Mouse (Mus musculus): ENCODE measurements around the gene Sh3rf3.

The Sh3rf3 gene

DNA sequence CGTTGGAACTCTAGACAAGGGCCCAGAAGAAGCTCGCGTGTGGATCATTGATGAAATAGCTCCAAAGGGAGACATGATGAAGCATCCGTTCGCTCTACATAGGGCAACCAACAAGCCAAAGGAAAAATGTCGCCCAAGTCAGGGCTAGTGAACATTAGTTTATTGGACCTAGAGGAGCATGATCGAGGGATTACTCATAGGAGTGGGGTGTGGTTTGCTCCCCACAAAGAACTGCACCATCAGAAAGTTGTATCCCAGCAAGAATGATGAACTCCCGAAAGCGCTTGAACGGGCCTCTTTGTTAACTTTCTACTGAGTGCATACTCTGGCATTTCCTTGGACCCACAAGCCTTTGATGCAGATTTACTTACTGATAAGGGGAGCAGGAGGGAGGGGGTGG is 263.5 kb downstream of the Sh3rf3 start:
- no peak for TF ChIP-seq GATA4 (IDR thresholded peaks at IDR 0.05; ENCODE audit: insufficient replicate concordance, low read length)

DNA sequence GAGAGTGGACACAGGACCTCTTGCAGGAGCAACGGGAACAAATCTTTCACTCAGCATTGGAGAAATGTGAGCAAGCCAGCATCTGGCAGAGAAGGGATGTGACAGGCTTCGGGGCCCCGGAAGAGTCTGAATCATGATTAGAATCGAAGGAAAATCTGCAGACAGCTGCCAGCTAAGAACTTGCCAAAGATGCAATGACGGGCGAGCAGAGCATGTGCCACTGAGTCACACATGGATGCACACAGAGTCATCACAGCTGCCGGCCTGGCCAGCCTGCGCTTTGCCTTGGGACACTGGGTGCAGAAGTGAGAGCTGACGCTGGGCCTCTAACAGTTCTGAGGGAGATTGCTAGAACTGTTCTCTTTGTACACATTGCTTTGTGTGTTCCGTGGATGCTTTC is 264.8 kb downstream of the Sh3rf3 start:
- no peak for TF ChIP-seq GATA4 (IDR thresholded peaks at IDR 0.05; ENCODE audit: insufficient replicate concordance, low read length)

DNA sequence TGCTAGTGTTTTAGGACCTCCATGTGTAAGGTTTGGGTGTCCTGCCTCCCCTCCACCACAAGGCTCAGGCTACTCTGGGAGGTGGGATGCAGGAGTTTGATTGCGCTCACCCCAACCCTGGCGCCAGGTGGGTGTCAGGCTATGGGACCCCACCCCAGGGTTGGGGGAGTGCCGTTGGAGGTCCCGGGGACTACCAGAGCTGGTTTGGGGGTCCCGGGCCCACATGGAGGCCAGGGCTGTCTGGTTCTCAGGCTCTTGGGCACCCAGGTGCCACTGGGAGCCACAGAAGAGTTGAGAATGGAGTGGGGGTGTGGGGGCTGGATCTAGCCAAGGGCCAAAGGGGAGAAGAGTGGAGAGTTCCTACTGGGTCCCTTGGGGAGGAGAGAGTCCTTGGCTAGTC is 272.4 kb downstream of the Sh3rf3 start:
- no peak for TF ChIP-seq GATA4 (IDR thresholded peaks at IDR 0.05; ENCODE audit: insufficient replicate concordance, low read length)

DNA sequence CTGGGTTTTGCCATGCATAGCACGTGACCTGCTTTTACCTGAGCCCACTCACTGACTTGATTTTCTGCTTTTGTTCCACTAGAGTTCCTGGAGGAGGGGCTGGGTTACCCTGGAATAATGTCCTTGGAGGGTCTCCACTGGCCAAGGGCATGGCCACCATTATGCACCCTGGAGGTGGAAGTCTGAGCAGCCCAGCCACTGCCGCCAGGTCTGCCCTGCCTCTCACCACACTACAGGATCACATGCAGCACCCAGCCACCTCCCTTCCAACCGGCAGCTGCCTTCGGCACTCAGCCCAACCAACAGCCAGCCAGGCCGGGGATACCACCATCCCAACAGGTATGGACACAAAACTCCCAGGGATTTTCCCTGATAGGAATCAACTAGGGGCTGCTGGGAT is 273.4 kb downstream of the Sh3rf3 start:
- TF ChIP-seq GATA4 (IDR thresholded peaks at IDR 0.05; ENCODE audit: insufficient replicate concordance, low read length) = no peak

DNA sequence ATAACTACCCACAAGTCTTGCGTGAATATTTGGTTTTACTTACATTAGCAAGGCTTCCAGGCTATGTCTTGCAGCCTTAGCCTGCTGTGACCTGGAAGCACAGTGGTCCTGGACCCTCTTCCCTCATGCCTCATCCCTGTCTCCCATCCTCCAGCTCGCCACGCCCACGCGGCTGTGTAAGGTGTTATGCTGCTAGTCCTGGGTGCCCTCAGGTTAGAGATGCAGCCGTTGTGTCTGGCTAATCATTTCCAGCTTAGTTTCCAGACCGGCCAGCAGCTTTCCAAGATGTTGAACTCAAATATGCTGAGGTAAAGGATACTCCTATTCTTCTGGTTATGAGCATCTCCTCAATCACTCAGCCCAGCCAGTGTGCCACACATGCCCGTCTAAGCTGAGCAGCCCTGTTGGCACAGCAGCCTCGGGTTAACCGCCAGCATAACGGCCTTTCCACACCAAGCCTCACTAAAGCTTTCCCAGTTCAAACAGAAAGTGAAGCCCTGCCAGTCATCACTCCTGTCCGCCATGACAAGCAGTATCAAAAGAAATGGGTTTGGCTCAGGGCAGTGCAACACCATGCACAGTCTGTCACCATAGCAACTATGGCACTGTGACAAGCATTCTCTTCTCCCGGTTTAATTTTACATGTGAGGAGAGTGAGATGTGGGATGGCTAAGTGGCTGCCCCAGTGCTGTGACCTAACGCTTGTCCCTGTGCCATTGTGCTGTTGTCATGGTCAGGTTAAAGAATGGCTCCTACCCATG is 276.9 kb downstream of the Sh3rf3 start:
- TF ChIP-seq GATA4 (IDR thresholded peaks at IDR 0.05; ENCODE audit: insufficient replicate concordance, low read length) = no peak

DNA sequence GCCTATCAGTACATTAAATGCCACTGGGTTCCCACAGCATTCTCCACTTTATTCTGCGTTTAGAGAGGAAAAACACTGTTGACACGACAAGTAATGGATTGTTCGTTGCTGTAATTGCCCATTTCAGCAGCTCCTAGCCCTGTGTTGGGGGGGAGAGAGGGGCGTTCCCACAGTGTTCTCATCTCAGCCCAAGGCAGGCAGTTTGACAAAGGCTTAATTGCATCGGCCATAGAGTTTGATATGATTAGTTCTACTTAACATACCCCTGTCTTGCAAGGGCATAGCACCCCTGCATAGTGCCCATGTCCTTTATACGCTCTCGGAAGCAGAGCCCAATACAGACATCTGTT is 277.4 kb downstream of the Sh3rf3 start:
- no peak for TF ChIP-seq GATA4 (IDR thresholded peaks at IDR 0.05; ENCODE audit: insufficient replicate concordance, low read length)

DNA sequence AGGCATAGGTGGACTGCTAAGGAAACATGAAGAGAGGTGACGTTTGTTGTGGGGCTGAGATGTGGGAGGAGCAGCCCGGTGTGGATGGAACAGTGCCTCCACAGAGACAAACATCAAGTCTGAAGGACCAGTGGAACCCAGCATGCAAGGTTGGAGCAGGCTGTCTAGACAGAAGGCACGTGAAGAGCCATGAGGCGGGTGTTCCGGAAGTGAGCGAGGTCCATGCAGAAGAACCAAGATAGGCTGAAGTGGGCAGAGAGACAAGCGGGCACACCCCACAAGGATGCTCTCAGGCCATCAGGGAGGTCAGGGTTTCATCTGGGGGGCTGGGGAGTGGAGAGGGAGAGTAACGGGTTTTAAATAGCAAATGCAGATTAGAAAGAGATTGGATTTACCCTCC is 278.4 kb downstream of the Sh3rf3 start:
- TF ChIP-seq GATA4 (IDR thresholded peaks at IDR 0.05; ENCODE audit: insufficient replicate concordance, low read length) = no peak

DNA sequence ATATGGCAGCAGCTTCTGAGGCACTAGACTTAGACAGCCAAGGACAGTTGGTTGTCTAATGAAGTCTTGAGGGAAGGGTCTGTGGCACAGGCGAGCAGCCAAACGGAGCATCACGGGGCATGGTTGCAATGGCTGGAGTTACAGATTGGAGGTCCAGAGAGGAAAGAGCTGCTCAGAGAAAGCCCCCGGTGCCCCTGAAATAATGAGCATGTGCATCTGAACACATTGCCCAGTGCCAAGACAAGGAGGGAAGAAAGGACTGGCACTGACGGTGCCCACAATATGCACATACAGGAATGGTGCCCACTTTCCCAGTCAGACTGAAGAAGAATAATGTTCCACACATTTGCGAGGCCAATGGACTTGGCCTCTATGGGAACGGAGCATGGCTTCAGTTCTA is 278.8 kb downstream of the Sh3rf3 start:
- no peak for TF ChIP-seq GATA4 (IDR thresholded peaks at IDR 0.05; ENCODE audit: insufficient replicate concordance, low read length)

DNA sequence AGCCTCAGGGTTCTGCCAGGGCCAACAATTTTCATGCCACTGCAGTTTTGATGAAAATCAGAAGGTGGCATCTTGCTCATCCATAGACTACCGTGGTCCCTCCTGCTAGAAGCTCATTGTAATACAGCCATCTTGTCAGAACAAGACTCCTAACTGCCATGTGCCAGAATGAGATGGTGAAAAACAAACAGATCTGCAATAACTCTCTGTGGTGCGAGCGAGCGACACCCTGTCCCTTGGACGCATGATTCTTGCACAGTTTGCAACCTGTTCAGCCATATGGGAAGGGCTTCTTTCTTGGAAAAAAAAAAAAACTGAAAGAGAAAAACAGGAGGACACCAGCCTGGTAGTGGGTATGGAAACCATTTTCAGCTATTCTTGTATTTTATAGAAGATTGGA is 291.5 kb downstream of the Sh3rf3 start:
- TF ChIP-seq GATA4 (IDR thresholded peaks at IDR 0.05; ENCODE audit: insufficient replicate concordance, low read length) = no peak

DNA sequence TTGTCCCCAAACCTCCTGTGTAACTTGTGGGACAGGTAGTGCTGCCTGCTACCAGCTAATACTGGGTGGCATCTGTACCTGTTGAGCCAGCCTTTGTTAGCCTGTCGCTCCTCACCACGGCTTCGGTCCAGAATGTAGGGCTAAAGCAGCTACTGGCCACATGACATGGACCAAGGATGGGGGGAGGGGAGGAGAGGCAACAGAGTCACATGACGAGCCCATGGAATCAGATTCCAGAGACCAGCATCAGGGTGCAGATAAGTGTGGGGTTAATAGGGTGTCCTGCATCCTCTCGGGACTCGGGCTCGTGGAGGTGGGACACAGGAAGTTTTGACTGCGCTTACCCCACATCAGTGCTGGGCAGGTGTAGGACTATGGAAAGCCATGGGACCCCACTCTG is 292.7 kb downstream of the Sh3rf3 start:
- TF ChIP-seq GATA4 (IDR thresholded peaks at IDR 0.05; ENCODE audit: insufficient replicate concordance, low read length) = no peak

DNA sequence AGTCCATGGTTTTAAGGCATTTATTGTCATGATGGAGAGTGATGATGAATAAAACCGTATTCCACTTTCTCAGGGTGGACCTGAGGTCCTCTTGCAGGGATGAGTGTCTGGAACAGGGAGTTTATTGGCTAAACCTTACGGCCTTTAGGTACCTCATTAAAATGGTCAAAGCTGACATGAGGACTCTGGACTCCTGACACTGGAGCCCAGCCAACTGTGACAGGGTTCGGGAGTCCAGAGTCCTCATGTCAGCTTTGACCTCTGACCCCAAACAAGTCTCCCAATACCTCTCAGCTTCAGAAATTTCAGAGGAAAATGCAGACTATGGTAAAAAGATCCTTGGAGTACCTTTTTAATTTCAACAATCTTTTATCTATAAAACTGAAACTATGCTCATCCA is 293.5 kb downstream of the Sh3rf3 start:
- no peak for TF ChIP-seq GATA4 (IDR thresholded peaks at IDR 0.05; ENCODE audit: insufficient replicate concordance, low read length)

DNA sequence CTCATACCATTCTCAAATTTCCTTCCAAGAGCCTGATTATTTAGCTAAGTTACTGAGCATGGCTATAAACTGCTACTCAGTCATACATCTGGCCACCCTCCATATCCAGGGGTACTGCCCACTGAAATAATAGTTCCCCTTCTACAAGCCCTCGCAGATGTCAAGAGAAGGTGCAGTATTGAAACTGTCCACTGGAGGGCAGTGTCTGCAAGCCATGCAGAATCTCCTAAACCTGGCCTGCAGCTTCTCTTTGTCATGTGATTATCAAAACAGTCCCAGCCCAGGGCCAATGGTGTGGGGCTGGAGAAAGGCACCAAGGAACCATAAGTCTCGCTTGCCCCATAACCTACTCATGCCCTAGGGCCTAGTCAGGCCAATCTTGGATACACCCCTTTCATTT is 295.9 kb downstream of the Sh3rf3 start:
- no peak for TF ChIP-seq GATA4 (IDR thresholded peaks at IDR 0.05; ENCODE audit: insufficient replicate concordance, low read length)

DNA sequence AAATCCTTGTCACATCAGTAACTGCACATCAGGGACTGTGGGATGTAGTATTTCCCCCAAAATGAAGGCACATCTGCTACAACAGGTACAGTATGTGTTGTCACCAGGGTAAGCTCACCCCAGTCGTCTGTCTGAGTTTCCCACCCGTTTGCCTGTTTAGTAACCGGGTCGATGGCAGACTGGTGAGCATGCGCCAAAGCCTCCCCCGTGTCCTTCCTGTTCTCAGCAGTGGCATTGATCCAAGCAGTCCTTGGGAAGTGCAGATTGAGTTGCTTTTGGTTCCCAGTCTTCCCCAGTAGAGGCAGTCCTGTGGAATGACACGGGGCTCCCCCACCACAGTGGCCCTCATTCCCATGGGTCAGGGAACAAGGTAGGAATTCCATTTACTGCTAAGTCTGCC is 297.2 kb downstream of the Sh3rf3 start:
- no peak for TF ChIP-seq GATA4 (IDR thresholded peaks at IDR 0.05; ENCODE audit: insufficient replicate concordance, low read length)

DNA sequence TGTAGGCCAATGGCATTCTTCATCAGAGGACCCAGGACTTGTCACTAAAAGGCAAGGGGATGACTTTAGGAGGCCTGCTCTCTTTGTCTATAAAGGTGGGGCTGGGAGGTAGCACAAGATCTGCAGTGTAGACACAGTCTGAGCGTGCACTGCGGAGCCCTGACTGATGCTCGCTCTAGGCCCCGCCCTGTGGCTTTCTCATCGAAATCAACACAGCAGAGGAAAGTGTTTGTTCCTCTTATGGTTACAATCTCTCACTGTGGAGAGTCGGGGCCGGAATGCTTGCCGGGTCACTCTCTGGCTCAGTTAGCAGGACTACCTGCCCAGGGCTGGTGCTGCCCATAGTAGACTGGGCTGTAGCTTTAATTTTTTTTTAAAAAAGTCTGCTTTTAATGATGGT is 299.6 kb downstream of the Sh3rf3 start:
- no peak for TF ChIP-seq GATA4 (IDR thresholded peaks at IDR 0.05; ENCODE audit: insufficient replicate concordance, low read length)

DNA sequence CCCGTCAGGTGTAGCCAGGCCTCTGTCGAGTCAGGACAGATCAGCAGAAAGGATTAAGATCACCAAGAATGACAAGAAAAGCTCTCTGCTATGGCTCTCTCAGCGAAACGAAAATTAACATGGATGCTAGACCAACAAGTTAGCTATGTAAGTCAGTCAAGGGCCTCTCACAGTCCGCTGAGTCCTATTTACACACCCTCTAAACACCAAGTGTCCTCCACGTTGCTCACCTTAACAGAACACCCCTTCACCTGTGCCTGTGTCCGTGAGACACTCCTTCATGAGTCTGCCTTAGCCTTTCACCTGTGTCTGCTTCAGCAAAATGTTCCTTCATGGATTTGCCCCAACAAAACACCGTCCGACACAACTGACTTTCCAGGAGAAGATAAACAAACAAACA is 300.2 kb downstream of the Sh3rf3 start:
- TF ChIP-seq GATA4 (IDR thresholded peaks at IDR 0.05; ENCODE audit: insufficient replicate concordance, low read length) = no peak

DNA sequence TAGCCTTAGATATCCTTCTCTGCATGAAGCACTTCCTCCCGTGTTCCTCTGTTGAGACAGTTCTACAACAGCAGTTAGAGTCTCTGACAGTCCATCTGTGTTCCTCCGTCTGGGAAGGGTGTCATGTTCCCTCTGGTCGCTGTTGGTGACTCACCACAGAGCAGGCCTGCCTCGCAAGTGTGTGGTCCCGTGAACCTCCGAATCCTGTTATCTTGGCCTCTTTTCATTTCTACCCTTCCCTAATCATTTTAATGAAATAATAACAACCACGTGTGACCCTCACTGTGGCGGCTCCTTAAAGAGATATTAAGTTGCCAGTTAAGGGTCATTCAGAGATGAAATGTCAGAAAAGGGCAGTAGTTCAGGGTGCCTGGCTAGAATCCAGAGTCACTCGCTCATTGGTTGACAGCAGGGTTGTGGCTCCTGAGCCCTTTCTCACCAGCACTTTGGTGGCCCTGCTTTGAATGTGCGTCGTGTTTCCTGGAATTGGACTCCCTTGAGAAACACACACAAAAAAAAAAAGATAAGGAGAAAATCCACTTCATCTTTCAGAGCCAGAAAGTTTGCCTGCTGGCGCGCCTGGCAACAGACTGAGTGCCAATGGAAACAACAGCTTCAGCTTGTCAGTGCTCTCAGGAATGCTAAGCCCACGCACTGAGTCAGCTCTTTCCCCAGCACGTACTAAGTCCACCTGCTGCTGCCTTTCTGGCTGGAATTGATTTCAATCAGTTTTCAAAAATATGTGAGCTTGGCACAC is 301.6 kb downstream of the Sh3rf3 start:
- no peak for TF ChIP-seq GATA4 (IDR thresholded peaks at IDR 0.05; ENCODE audit: insufficient replicate concordance, low read length)

DNA sequence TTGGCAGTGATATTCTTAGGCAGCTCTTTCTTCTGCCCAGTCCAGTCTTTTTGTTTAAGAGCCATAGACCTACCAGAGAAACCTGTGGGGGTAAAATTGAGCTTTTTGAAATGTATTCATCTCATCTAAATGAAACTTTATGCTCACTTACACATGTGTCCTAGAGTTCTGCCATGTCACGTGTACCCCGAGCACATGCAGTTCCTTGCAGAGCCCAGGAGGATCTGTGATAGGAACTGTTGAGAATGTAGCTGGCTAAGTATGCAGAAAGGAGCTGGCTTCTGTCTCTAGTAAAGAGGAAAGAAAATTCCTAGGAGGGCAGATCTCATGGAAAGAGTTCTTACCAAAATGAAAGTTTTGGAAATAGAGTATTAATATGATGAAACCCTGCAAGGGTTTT is 302.5 kb downstream of the Sh3rf3 start:
- no peak for TF ChIP-seq GATA4 (IDR thresholded peaks at IDR 0.05; ENCODE audit: insufficient replicate concordance, low read length)

All from liver, adult (tissue).